Mouse (Mus musculus): Measurements from ENCODE around the gene Vmn2r13. TPM values are rescaled to one million over a fixed set of nuclear protein-coding genes. Genes with fewer than 3 reads are reported as not detected.
"Not testable (repeated sequence)": the region's sequence is repeated elsewhere in the genome, so short reads cannot be mapped to it uniquely, and the experiment has no call there.

Gene Vmn2r13
- polyA plus RNA-seq (2015; fragmentation: Nextera tagmentation; extraction: Ambion mirVana) = not detected in 2 replicates

- not testable (repeated sequence) for H3K9me3 ChIP-seq; H3K4me3 ChIP-seq; ATAC-seq (ENCODE audit: borderline replicate concordance, extremely low read depth, low FRiP score, low TSS enrichment); H3K27me3 ChIP-seq; H3K4me2 ChIP-seq; H3K9ac ChIP-seq; H3K4me1 ChIP-seq; H3K36me3 ChIP-seq; H3K27ac ChIP-seq
- WGBS = 54% methylated on average over 2 of the region's 2 CpGs
These were observed at the start of gene Vmn2r13 for GRCm38 (mm10) chr5:109192099-109192498. Vmn2r13 (minus strand) TSS chr5:109192199.

DNA sequence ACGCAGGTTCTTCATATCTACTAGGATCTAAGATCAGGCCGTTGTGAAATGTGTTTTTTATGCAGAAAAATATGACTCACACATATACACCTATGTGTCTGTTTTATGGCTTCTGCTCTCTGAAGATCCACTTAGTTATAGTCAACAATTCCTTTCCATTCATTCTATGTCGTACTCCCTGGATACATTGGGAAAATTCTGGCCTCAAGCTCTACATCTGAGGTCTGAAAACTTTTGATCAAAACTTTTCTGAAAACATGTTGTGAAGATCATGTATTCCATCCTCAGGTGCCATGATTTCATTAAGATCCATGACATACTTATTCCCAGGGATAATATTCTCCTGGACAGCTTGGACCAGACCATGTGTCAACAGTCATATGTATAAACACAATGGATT, 32.6 kb upstream of the Vmn2r13 start, which contains the start of gene Vmn2r14:
TSS of gene Vmn2r14 (minus strand) at position 101 of the 400 bp plus-strand sequence.
- ATAC-seq (ENCODE audit: borderline replicate concordance, extremely low read depth, low FRiP score, low TSS enrichment) = no peak
- Histone ChIP-seq H3K9me3 (no peaks in the 10 kb centered on the region), H3K9ac (no peak within 1 kb of the TSS), H3K4me3 (no peak within 1 kb of the TSS), H3K27ac (no peak within 1 kb of the TSS), H3K4me1 (no peaks in the 10 kb centered on the region), H3K36me3 (no peaks in the 10 kb centered on the region), H3K27me3 (no peaks in the 10 kb centered on the region), H3K4me2 (no peak within 1 kb of the TSS)
- WGBS = 66% methylated on average over 3 of the region's 3 CpGs

DNA sequence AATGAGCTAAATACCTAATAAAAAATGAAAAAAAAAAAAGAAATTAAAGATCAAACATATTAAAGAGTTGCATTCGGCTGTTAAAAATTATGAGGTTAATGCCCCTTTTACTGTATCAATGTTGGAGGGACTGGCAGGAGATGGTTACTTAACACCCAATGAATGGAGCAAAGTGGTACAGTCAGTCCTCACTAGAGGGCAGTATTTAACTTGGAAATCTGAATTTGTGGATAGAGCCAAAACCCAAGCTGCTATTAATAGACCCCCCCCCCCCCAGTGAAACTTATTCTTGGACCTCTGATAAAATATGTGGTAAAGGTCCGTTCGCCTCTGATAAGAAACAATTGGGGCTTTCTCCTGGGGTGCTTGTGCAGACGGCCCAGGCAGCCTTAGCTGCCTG, 25.1 kb downstream of the Vmn2r13 start:
- H3K4me3 ChIP-seq; ATAC-seq (ENCODE audit: borderline replicate concordance, extremely low read depth, low FRiP score, low TSS enrichment): not testable (repeated sequence)
- WGBS = 85% methylated on average over 4 of the region's 4 CpGs

DNA sequence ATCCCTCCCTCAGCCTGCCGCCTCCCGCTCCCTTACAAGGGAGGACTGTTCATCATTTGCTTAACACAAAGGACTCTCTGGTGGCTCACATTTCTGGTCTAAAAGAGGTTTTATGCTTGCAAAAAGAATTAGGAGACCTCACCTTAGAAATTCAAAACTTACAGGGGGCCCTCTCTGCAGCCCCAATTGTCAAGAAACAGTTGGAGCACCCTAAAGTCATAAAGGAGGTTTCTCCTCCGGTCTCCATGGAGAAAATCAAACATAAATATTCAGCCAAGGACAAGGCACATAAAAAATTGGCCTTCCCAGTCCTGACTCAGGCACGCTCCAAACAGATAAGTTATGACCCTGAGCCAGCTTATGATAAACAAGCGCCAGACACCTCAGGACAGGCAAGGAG, 31.9 kb downstream of the Vmn2r13 start:
- Histone ChIP-seq H3K4me1 (no peaks in the 10 kb centered on the region), H3K9ac (no peak overlapping the region), H3K9me3 (no peaks in the 10 kb centered on the region), H3K27me3 (no peaks in the 10 kb centered on the region), H3K36me3 (no peaks in the 10 kb centered on the region), H3K4me3 (no peak overlapping the region), H3K4me2 (no peak overlapping the region), H3K27ac (no peak overlapping the region)
- WGBS = 76% methylated on average over 5 of the region's 5 CpGs
- ATAC-seq (ENCODE audit: borderline replicate concordance, extremely low read depth, low FRiP score, low TSS enrichment) = no peak

More for the DNA sequence above, 25.1 kb downstream of the Vmn2r13 start:
- not testable (repeated sequence) for H3K27ac ChIP-seq, H3K4me2 ChIP-seq, H3K27me3 ChIP-seq, H3K4me1 ChIP-seq, H3K36me3 ChIP-seq, H3K9ac ChIP-seq, H3K9me3 ChIP-seq

- WGBS = 69% methylated on average over 1 of the region's 1 CpGs
- ATAC-seq (ENCODE audit: borderline replicate concordance, extremely low read depth, low FRiP score, low TSS enrichment); H3K27ac ChIP-seq; H3K27me3 ChIP-seq; H3K9ac ChIP-seq; H3K4me2 ChIP-seq; H3K4me1 ChIP-seq; H3K36me3 ChIP-seq; H3K4me3 ChIP-seq; H3K9me3 ChIP-seq: not testable (repeated sequence)
These were observed 32.4 kb downstream of the Vmn2r13 start for GRCm38 (mm10) chr5:109159576-109159975.

- WGBS = 68% methylated on average over 14 of the region's 14 CpGs
- not testable (repeated sequence) for ATAC-seq (ENCODE audit: borderline replicate concordance, extremely low read depth, low FRiP score, low TSS enrichment)
These were observed 33.2 kb downstream of the Vmn2r13 start for GRCm38 (mm10) chr5:109158488-109159485.

DNA sequence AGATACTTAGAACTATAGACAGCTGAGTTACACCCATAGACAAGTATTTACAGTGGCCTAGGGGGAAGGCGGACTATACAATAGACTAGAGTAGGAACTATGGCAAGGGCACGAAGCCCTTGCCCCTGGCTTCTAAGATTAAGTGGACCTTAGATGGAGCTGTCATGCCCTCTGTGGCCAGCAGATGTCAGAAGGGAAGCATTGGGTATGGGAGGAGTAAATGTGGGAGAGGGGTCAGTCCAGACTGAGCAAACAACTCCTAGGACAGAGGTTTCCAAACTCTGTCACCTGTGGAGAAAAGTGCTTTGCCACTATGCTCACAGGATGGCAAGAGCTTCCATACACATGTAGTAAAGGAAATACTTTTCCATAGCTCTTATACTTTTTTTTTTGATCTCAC, 52.5 kb downstream of the Vmn2r13 start:
- ATAC-seq (ENCODE audit: borderline replicate concordance, extremely low read depth, low FRiP score, low TSS enrichment) = no peak
- 67% methylated on average over 2 of the region's 2 CpGs for WGBS
- Histone ChIP-seq H3K27ac (no peak overlapping the region), H3K4me3 (no peak overlapping the region), H3K9ac (no peak overlapping the region), H3K4me1 (no peaks in the 10 kb centered on the region), H3K4me2 (no peak overlapping the region), H3K27me3 (no peaks in the 10 kb centered on the region), H3K36me3 (no peaks in the 10 kb centered on the region), H3K9me3 (no peaks in the 10 kb centered on the region)

More at GRCm38 (mm10) chr5:109158488-109159485, 33.2 kb downstream of the Vmn2r13 start:
- not testable (repeated sequence) for H3K9ac ChIP-seq, H3K4me3 ChIP-seq, H3K36me3 ChIP-seq, H3K27ac ChIP-seq, H3K4me1 ChIP-seq, H3K27me3 ChIP-seq, H3K4me2 ChIP-seq, H3K9me3 ChIP-seq

DNA sequence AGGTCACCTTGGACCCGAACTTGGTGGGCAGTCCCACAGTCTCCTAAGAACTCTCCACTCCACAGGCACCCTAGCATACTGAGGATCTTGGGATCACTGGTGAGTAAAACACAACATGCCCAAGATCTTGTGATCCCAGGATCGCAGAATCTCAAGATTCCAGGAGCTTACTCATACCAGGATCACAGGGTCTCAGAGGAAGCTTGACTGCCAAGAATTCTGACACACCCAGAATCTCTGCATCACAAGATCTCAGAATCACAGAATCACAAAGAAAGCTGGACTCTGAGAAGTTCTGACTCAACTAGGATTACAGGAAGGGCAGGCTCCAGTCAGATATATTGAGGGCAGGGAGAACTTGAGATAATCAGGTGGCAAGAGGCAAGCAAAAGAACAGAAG, 55.3 kb downstream of the Vmn2r13 start:
- H3K4me2 ChIP-seq = no peak overlapping the region
- no peaks in the 10 kb centered on the region for H3K36me3 ChIP-seq
- no peak overlapping the region for H3K9ac ChIP-seq
- H3K4me3 ChIP-seq = no peak overlapping the region
- H3K27ac ChIP-seq = no peak overlapping the region
- no peaks in the 10 kb centered on the region for H3K4me1 ChIP-seq
- no peaks in the 10 kb centered on the region for H3K27me3 ChIP-seq
- 67% methylated on average over 2 of the region's 2 CpGs for WGBS
- ATAC-seq (ENCODE audit: borderline replicate concordance, extremely low read depth, low FRiP score, low TSS enrichment) = no peak
- H3K9me3 ChIP-seq = no peaks in the 10 kb centered on the region

Other genes starting within 250 kb of the Vmn2r13 start
- gene Vmn2r10, start 185.7 kb downstream of the Vmn2r13 start, polyA plus RNA-seq (2015; fragmentation: Nextera tagmentation; extraction: Ambion mirVana) = not detected in 2 replicates
- not detected in 2 replicates for gene Vmn2r11, start 132.6 kb downstream of the Vmn2r13 start, polyA plus RNA-seq (2015; fragmentation: Nextera tagmentation; extraction: Ambion mirVana)
- gene Vmn2r12, start 94.2 kb downstream of the Vmn2r13 start, polyA plus RNA-seq (2015; fragmentation: Nextera tagmentation; extraction: Ambion mirVana) = not detected in 2 replicates
- gene Vmn2r14, start 32.5 kb upstream of the Vmn2r13 start, polyA plus RNA-seq (2015; fragmentation: Nextera tagmentation; extraction: Ambion mirVana) = not detected in 2 replicates
- not detected in 2 replicates for gene Vmn2r15, start 105.4 kb upstream of the Vmn2r13 start, polyA plus RNA-seq (2015; fragmentation: Nextera tagmentation; extraction: Ambion mirVana)
- not detected in 2 replicates for gene Vmn2r16, start 138.0 kb upstream of the Vmn2r13 start, polyA plus RNA-seq (2015; fragmentation: Nextera tagmentation; extraction: Ambion mirVana)
- gene Vmn2r17, start 227.5 kb upstream of the Vmn2r13 start, polyA plus RNA-seq (2015; fragmentation: Nextera tagmentation; extraction: Ambion mirVana) = not detected in 2 replicates

All from lung, embryonic 15.5 days (tissue).